Mouse (Mus musculus) adrenal gland, postnatal 10 days (tissue): Measurements from ENCODE around the gene Cgn. TPM values are rescaled to one million over a fixed set of nuclear protein-coding genes. Genes with fewer than 3 reads are reported as not detected.

Source experiments
- total RNA-seq, 2 experiments: library from RNA; stranded (reverse); gene quantifications; 2 replicates each; pipeline ENCODE4 v1.2.3; 2021

Cgn gene
- total RNA-seq, 2 experiments from 2014 or later: 3.1 to 4.6 TPM

Other genes with a start within 250 kb of the Cgn start
- 10 to 100 TPM; 33.0 to 36.1 TPM for gene Snx27, start 203.8 kb downstream of the Cgn start, total RNA-seq
- not detected for gene Gm10972, start 143.4 kb downstream of the Cgn start, total RNA-seq
- gene Tuft1, start 127.6 kb downstream of the Cgn start, total RNA-seq: 1 to 10 TPM; 6.9 to 7.2 TPM
- 10 to 100 TPM; 12.8 to 26.9 TPM for gene Selenbp2, start 92.9 kb downstream of the Cgn start, total RNA-seq
- 10 to 100 TPM; 24.8 to 41.9 TPM for gene Pogz, start 51.1 kb upstream of the Cgn start, total RNA-seq
- 100 to 1,000 TPM; 283 to 296 TPM for gene Psmb4, start 100.5 kb upstream of the Cgn start, total RNA-seq
- 10 to 100 TPM; 73.8 to 78.3 TPM for gene Selenbp1, start 146.6 kb upstream of the Cgn start, total RNA-seq
- 10 to 100 TPM; 20.2 to 31.4 TPM for gene Rfx5, start 167.6 kb upstream of the Cgn start, total RNA-seq
- 10 to 100 TPM; 43.1 to 45.3 TPM for gene Pi4kb, start 188.2 kb upstream of the Cgn start, total RNA-seq
- 10 to 100 TPM; 35.3 to 39.8 TPM for gene Zfp687, start 229.0 kb upstream of the Cgn start, total RNA-seq